Mouse (Mus musculus) limb, embryonic 14.5 days (tissue): ENCODE measurements at regions not wholly inside any gene's neighbourhood (a gene's known extent, or its start where the extent isn't known, plus 50 kb on each side); places are given as distances from the start of the nearest gene placed in this dataset.

Experiments used
- ATAC-seq: fragments of 200-750 bp; cut with Nextera tagmentation; 2 replicates; pipeline ENCODE4 v1.8.0; 2017; ENCODE audit warnings: low read depth, moderate number of reproducible peaks, moderate TSS enrichment; ENCODE audit not compliant: low FRiP score
- DNase-seq: peaks from one replicate; pipeline ENCODE4 v3.0.0-alpha.2; 2015; ENCODE audit warnings: low spot score
- H3K27ac ChIP-seq: fragments of 300-500 bp; sonication (generic); replicated peaks from 2 replicates; pipeline ENCODE4 v1.5.1; 2014; ENCODE audit warnings: low read depth, mild to moderate bottlenecking, low read length, moderate library complexity, mixed read lengths
- H3K27me3 ChIP-seq: fragments of 300-500 bp; sonication (generic); 2 replicates; pipeline ENCODE4 v1.6.1; 2014; ENCODE audit warnings: low read length, mixed read lengths; ENCODE audit not compliant: control insufficient read depth, insufficient read depth
- H3K36me3 ChIP-seq: fragments of 300-500 bp; sonication (generic); 2 replicates; pipeline ENCODE4 v1.6.1; 2014; ENCODE audit warnings: mild to moderate bottlenecking, low read length, moderate library complexity, mixed read lengths; ENCODE audit not compliant: control insufficient read depth, insufficient read depth
- H3K4me1 ChIP-seq: fragments of 300-500 bp; sonication (generic); 2 replicates; pipeline ENCODE4 v1.6.1; 2014; ENCODE audit warnings: antibody characterized with exemption, low read length, mixed read lengths; ENCODE audit not compliant: control insufficient read depth, insufficient read depth
- H3K4me2 ChIP-seq: fragments of 300-500 bp; sonication (generic); replicated peaks from 2 replicates; pipeline ENCODE4 v1.6.1; 2014; ENCODE audit warnings: low read depth, mild to moderate bottlenecking, low read length, moderate library complexity; ENCODE audit not compliant: severe bottlenecking
- H3K4me3 ChIP-seq: fragments of 300-500 bp; sonication (generic); replicated peaks from 2 replicates; pipeline ENCODE4 v1.5.1; 2014; ENCODE audit warnings: low read length
- H3K9ac ChIP-seq: fragments of 300-500 bp; sonication (generic); 2 replicates; pipeline ENCODE4 v1.6.1; 2014; ENCODE audit warnings: mild to moderate bottlenecking, low read depth, low read length, moderate library complexity; ENCODE audit not compliant: severe bottlenecking
- H3K9me3 ChIP-seq: fragments of 300-500 bp; sonication (generic); 2 replicates; pipeline ENCODE4 v1.6.1; 2016; ENCODE audit warnings: low read length; ENCODE audit not compliant: control insufficient read depth
- POLR2A ChIP-seq: fragments of 200-500 bp; IDR thresholded peaks from 2 replicates; pipeline ENCODE4 v1.8.0; 2012; ENCODE audit warnings: inconsistent platforms, mild to moderate bottlenecking, moderate library complexity, borderline replicate concordance; ENCODE audit not compliant: insufficient read depth, insufficient read length; ENCODE audit errors: extremely low read depth
- WGBS: fragments of 180-500 bp; shearing (Covaris S2); extraction: QIAGEN DNeasy Blood & Tissue Kit; methylation state at CpG from one replicate; pipeline ENCODE4 v1.1.7; 2014; 5-methylcytosine and 5-hydroxymethylcytosine counted together

GRCm38 (mm10) chr15:5539301-5539928 lies 295.4 kb upstream of the Ptger4 start:
- H3K9ac ChIP-seq = no peak overlapping the region
- no peak overlapping the region for H3K27ac ChIP-seq
- H3K9me3 ChIP-seq = no peaks in the 10 kb centered on the region
- H3K27me3 ChIP-seq = no peaks in the 10 kb centered on the region
- H3K4me2 ChIP-seq = no peak overlapping the region
- ATAC-seq (no peak), DNase-seq (no peak)
- 86% methylated on average over 4 of the region's 4 CpGs for WGBS
- H3K4me1 ChIP-seq = no peaks in the 10 kb centered on the region
- no peak for TF ChIP-seq POLR2A
- H3K4me3 ChIP-seq = no peak overlapping the region
- H3K36me3 ChIP-seq = no peaks in the 10 kb centered on the region

- Histone ChIP-seq H3K27me3 (no peaks in the 10 kb centered on the region), H3K4me3 (no peak overlapping the region), H3K27ac (no peak overlapping the region), H3K9me3 (no peaks in the 10 kb centered on the region), H3K9ac (no peak overlapping the region), H3K4me1 (peaks cover 13% of the 10 kb centered on the region; the same call in 1 of the 2 replicates), H3K36me3 (no peaks in the 10 kb centered on the region), H3K4me2 (no peak overlapping the region)
- ATAC-seq = no peak
- TF ChIP-seq POLR2A = no peak
- no peak for DNase-seq
- WGBS = 63% methylated on average over 4 of the region's 4 CpGs
These were observed 310.5 kb upstream of the Ptger4 start for GRCm38 (mm10) chr15:5554526-5554925.

- TF ChIP-seq POLR2A = no peak
- no peaks in the 10 kb centered on the region for H3K36me3 ChIP-seq
- peaks cover 13% of the 10 kb centered on the region; the same call in 1 of the 2 replicates for H3K4me1 ChIP-seq
- H3K27ac ChIP-seq = no peak overlapping the region
- H3K4me2 ChIP-seq = no peak overlapping the region
- ATAC-seq (no peak), DNase-seq (no peak)
- no peak overlapping the region for H3K4me3 ChIP-seq
- H3K27me3 ChIP-seq = no peaks in the 10 kb centered on the region
- H3K9ac ChIP-seq = no peak overlapping the region
- H3K9me3 ChIP-seq = no peaks in the 10 kb centered on the region
- 57% methylated on average over 4 of the region's 4 CpGs for WGBS
These were observed 310.9 kb upstream of the Ptger4 start for GRCm38 (mm10) chr15:5554926-5555325.

GRCm38 (mm10) chr15:5555381-5556066 lies 311.5 kb upstream of the Ptger4 start:
- Histone ChIP-seq H3K4me1 (peaks cover 13% of the 10 kb centered on the region; the same call in 1 of the 2 replicates), H3K36me3 (no peaks in the 10 kb centered on the region), H3K9ac (no peak overlapping the region), H3K9me3 (no peaks in the 10 kb centered on the region), H3K27me3 (no peaks in the 10 kb centered on the region), H3K4me2 (no peak overlapping the region), H3K4me3 (no peak overlapping the region), H3K27ac (no peak overlapping the region)
- WGBS = 52% methylated on average over 7 of the region's 7 CpGs
- no peak for TF ChIP-seq POLR2A
- DNase-seq (peak; percentile 65), ATAC-seq (no peak)

GRCm38 (mm10) chr15:5561783-5562182 lies 317.8 kb upstream of the Ptger4 start:
- 89% methylated on average over 4 of the region's 4 CpGs for WGBS
- peaks cover 2% of the 10 kb centered on the region; the same call in 1 of the 2 replicates for H3K4me1 ChIP-seq
- no peak overlapping the region for H3K4me3 ChIP-seq
- H3K9me3 ChIP-seq = no peaks in the 10 kb centered on the region
- ATAC-seq (no peak), DNase-seq (no peak)
- no peak overlapping the region for H3K4me2 ChIP-seq
- no peak overlapping the region for H3K9ac ChIP-seq
- no peak overlapping the region for H3K27ac ChIP-seq
- no peaks in the 10 kb centered on the region for H3K36me3 ChIP-seq
- TF ChIP-seq POLR2A = no peak
- H3K27me3 ChIP-seq = no peaks in the 10 kb centered on the region
